Mouse (Mus musculus): ENCODE measurements around the gene Wdr13. TPM values are rescaled to one million over a fixed set of nuclear protein-coding genes. Genes with fewer than 3 reads are reported as not detected.
"Not testable (repeated sequence)": the region's sequence is repeated elsewhere in the genome, so short reads cannot be mapped to it uniquely, and the experiment has no call there.

Wdr13 gene
- total RNA-seq, 2 experiments from 2014 or later = 208 to 235 TPM

DNA sequence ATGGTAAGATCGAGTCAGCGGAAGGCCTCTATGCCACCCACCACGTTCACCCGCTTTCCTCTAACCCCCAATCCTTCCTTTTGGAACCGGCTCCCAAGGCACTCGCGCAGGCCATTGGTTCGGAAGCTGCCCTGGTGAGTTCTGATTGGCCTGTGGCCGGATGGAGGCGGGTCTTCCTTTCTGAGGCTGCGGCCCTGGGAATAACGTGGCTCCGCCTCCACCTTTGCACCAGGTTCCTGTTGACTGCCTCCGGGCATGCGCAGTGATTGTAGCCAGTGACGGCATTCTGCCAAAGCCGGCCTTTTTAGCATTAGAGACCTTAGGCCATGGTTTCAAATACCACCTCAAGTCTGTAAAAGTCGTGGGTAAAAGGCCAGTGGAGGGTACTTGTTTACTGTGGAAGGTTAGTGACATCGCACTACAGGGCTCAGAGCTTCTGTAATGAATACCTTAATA lies 35.9 kb downstream of the Wdr13 start:
- Histone ChIP-seq H3K27ac (peak overlapping the region; percentile 97), H3K4me3 (peak overlapping the region; percentile 49)
- TF ChIP-seq CTCF (conservative IDR thresholded peaks at IDR 0.05) = no peak
- peak; percentile 92 to 97 for DNase-seq (ENCODE audit: low spot score in 2 of 2)

DNA sequence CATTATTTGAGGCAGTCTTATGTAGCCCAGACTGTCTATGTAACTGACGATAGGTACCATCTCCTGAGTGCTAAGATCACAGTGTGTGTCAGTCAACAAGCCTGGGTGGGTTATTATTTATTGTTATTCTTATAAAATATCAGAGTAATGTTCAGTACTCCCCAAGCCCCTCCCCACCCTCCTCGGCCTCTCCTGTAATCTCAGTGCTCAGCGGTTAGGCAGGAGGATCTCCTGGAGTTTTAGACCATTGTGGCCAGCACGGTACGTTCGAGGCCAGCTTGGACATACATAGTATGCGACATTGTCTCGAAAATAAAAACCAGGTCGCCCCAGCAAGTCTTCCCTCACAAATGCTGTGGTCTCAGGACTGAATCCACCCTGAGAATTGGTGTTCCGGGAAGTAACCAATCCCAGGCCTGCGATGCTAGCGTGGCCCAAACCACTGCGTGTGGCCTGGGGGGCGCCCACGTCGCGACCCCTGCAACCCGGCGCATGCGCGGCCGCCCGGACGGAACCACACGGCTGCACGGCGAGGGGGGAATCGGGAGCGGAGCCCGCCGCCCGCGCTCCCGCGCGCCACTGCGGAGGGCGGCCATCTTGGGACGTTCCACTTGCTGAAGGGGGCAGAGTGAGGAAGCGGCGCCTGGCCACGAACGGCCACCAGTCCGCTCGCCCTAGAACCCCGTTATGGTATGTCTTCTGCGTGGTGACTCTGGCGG lies 36.5 kb downstream of the Wdr13 start:
- Histone ChIP-seq H3K4me3 (peak overlapping the region; percentile 52), H3K27ac (peak overlapping the region; percentile 97)
- peak; percentile 81 to 84 for DNase-seq (ENCODE audit: low spot score in 2 of 2)

DNA sequence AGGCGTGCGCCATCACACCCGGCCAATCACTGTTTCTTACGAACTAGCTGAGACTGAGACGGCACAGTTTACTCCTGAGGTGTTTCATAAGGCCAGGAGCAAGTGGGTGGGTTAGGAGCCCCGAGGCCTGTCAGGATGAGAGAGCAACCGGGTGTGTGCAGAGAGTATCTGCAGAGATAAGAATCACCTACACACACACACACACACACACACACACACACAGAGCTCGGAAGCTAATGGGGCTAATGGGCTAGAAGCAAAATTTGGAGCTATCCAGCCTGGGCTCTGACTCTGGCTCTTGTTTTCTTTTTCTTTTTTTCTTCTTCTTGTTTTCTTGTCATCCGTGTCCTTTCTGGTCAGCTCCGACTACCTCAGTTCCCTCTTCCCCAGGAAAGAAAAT lies 37.1 kb downstream of the Wdr13 start:
- no peak for DNase-seq (ENCODE audit: low spot score in 2 of 2)
- Histone ChIP-seq H3K4me3 (peak overlapping the region; percentile 52), H3K27ac (peak overlapping the region; percentile 80; the same call in 1 of the 2 replicates)
- no peak for TF ChIP-seq CTCF (conservative IDR thresholded peaks at IDR 0.05)

DNA sequence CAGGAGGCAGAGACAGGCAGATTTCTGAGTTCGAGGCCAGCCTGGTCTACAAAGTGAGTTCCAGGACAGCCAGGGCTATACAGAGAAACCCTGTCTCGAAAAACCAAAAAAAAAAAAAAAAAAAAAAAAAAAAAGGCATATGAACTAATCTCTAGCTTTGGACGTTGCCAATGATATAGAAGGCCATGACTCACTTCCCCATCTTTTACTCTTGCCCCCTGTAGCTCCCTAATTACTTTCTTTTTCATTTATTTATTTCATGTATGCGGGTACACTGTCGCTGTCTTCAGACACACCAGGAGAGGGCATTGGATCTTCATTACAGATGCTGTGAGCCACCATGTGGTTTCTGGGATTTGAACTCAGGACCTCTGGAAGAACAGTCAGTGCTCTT lies 41.7 kb downstream of the Wdr13 start:
- not testable (repeated sequence) for H3K27ac ChIP-seq; H3K4me3 ChIP-seq; DNase-seq (ENCODE audit: low spot score in 2 of 2)

DNA sequence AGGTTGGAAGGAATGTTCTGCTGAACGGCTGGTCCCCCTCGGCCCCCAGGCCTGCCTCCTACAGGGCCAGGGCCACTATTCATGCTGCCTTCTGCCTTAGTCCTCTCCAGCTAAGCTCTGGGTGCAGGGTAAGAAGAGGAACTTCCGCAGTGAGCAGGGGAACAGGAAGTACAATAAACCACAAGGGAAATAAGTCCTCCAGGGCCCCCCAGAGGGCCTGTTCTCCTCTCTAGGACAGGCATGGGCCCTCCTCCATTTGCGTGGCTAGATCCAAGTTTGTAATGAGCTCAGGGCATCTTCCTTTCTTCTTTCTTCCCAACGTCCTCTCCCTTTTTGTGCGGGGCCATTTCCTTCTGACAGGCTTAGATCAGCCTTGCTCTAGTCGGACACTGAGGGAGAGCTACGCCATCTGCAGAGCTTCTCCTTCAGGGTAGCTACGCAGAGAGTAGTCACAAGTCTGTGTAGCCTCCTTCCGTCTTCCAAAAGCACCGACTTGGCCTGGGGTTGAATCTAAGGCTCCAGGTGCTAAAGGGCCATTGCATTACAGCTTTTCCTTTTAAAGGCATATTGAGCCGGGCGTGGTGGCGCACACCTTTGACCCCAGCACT lies 42.2 kb downstream of the Wdr13 start, which contains the start of gene Was:
TSS of gene Was (minus strand) at position 153 of the 608 bp plus-strand sequence.
- no peak for TF ChIP-seq CTCF (conservative IDR thresholded peaks at IDR 0.05)
- H3K27ac ChIP-seq = no peak within 1 kb of the TSS

DNA sequence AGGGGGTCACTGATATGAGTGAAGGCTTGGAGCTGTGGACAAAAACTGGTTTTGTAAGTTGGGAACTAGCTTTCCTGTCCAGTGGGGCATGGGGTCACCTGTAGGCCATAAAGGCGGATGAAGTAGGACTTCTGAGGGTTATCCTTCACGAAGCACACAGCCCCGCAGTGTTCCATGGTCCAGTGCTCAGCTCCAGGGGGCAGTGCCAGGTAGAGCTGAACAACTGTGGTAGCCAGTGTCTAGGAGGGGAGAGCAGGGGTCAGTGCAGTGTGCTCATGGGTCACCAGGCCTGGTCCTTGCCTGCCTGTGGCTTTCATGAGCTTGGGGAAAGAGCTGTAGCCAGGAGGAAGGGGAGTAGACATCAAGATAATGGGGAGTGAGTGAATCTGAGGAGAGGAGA lies 42.9 kb downstream of the Wdr13 start:
- Histone ChIP-seq H3K27ac (no peak overlapping the region), H3K4me3 (no peak overlapping the region)
- DNase-seq (ENCODE audit: low spot score in 2 of 2) = no peak
- no peak for TF ChIP-seq CTCF (conservative IDR thresholded peaks at IDR 0.05)

More for the DNA sequence above, 42.2 kb downstream of the Wdr13 start, which contains the start of gene Was:
- no peak within 1 kb of the TSS for H3K4me3 ChIP-seq
- no peak for DNase-seq (ENCODE audit: low spot score in 2 of 2)

DNA sequence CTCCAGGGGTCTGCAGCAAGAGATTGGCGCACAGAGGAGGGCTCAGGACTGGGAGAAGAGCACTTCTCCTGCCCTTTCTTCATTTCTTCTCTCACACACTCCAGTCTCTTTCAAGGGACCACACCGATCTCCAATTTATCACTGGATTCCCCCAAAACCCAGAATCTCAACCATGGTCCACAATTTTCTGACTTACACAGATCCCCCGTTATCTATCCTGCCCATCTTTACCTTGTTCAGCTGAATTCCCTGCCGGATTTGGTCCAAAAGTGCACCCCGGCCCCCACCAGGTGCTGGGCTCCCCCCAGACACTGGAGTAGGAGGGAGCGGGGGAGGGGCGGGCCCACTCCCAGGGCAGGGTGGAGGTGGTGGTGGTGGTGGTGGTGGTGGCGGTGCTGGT lies 47.1 kb downstream of the Wdr13 start:
- Histone ChIP-seq H3K4me3 (no peak overlapping the region), H3K27ac (no peak overlapping the region)
- no peak for TF ChIP-seq CTCF (conservative IDR thresholded peaks at IDR 0.05)
- DNase-seq (ENCODE audit: low spot score in 2 of 2) = no peak

DNA sequence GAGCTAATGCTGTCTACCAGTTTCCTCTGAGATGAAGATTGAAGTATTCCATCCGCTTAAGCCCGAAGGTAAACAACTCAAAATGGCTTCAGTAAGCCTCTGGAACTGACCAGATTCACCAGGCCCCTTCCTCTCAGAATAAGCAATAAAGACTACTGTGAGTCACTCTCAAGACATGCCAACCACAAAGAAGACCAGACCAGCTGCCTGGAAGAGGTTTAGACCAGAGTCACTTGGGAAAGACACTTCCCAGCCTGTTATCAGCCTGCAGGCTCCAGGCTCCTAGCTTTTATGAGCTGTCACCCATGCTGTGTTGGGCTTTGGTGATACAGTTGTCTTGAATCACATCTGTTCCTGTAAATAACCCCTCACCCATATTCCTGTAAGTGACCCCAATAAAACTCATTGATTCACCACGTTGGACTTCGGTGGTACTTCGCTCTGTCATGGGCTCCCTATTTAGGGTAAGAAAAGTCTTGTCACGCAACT lies 47.9 kb downstream of the Wdr13 start:
- H3K4me3 ChIP-seq = no peak overlapping the region
- no peak for DNase-seq (ENCODE audit: low spot score in 2 of 2)
- H3K27ac ChIP-seq = no peak overlapping the region
- no peak for TF ChIP-seq CTCF (conservative IDR thresholded peaks at IDR 0.05)

DNA sequence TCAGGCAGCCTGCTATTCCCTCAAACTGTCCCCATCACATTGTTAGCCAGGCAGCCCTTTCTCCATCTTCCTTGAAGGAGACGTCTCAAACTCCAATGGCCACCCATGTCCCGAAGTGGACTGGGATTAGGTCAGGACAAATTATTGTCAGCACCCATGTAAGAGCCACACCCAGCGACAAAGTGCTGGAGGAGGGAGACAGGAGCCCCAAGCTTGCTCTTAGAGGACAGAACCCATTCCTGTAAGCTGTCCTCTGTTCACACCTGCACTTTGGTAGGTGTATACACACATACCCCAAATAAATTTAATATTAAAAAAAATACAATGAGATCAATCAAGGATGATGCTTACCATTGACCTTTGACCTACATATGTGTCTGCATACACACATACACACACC lies 57.6 kb downstream of the Wdr13 start:
- peak overlapping the region; percentile 56 for H3K4me3 ChIP-seq
- no peak for TF ChIP-seq CTCF (conservative IDR thresholded peaks at IDR 0.05)
- peak in 1 of 2 experiments; percentile 9 for DNase-seq (ENCODE audit: low spot score in 2 of 2)

DNA sequence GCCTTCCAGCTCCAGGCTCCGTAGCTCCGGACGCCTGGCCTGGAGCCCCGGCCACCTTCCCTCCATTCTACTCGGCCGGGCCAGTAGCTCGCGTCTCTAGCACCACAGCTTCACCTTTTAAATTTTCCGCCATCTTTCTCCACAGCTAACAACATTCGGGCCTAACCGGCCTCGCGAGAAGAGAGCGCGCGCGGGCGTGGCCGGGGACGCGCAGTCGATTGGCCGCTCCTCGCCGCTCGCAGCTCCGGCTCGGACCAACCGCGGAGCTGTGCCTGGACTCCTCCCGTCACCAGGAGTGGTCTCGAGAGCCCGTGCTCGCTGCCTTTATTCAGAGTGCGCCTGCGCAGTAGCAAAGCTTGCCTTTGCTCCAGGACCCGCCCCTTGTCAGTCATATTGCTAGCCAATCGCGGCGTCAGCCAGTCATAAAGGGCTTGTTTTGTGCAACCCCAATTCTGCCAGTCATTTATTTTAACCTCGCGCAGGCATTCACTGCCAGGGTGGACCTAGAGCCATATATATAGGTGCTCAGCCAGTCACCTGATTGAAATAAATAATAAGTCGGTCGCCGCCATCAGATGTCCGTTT lies 58.2 kb downstream of the Wdr13 start, which contains the start of gene Suv39h1:
TSS of gene Suv39h1 (minus strand) at position 331 of the 585 bp plus-strand sequence.
- Histone ChIP-seq H3K27ac (peak within 1 kb of the TSS; percentile 90), H3K4me3 (peak within 1 kb of the TSS; percentile 57)
- peak; percentile 83 to 95 for DNase-seq (ENCODE audit: low spot score in 2 of 2)
- TF ChIP-seq CTCF (conservative IDR thresholded peaks at IDR 0.05) = no peak

More for the DNA sequence above, 57.6 kb downstream of the Wdr13 start:
- H3K27ac ChIP-seq = peak overlapping the region; percentile 90

DNA sequence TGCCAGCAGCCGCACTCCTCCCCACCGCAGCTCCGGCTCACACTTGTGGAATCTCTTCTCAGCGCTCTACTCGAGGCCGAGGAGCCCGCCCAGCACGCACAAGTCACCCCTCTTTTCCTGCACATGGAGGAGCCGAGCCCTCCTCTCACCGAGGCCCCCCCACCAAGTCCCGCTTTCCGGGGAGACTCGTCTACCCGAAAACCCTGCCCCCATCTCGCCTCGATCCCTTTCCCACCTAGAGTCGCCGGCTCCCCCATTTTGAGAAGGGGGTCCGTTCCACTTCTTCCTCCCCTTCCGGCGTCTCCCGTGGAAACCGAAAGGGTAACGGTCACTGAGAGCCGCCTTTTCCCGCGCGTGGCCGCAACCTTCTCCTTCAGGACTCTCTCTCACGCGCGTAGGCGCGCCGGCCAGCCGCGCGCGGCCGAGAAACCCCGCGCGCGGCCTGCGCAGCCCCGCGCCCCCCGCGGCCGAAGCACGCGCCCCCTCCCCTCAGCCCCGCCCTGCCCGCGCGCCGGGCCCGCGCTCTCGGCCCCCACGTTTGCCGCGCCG lies 58.7 kb downstream of the Wdr13 start:
- Histone ChIP-seq H3K27ac (peak overlapping the region; percentile 57; the same call in 1 of the 2 replicates), H3K4me3 (peak overlapping the region; percentile 57)
- DNase-seq (ENCODE audit: low spot score in 2 of 2) = no peak
- TF ChIP-seq CTCF (conservative IDR thresholded peaks at IDR 0.05) = no peak

Other genes starting within 250 kb of the Wdr13 start
- gene Slc35a2, start 248.9 kb downstream of the Wdr13 start, total RNA-seq (2021) = 10 to 100 TPM; 36.0 to 40.5 TPM
- 10 to 100 TPM; 83.6 to 92.9 TPM for gene Pqbp1, start 233.6 kb downstream of the Wdr13 start, total RNA-seq (2021)
- gene Timm17b, start 233.5 kb downstream of the Wdr13 start, total RNA-seq (2021) = 10 to 100 TPM; 21.4 to 26.3 TPM
- not detected for gene Gm10491, start 225.1 kb downstream of the Wdr13 start, total RNA-seq (2021)
- not detected for gene Gm10490, start 223.3 kb downstream of the Wdr13 start, total RNA-seq (2021)
- 100 to 1,000 TPM; 376 to 404 TPM for gene Pcsk1n, start 213.1 kb downstream of the Wdr13 start, total RNA-seq (2021)
- not detected for gene Eras, start 204.3 kb downstream of the Wdr13 start, total RNA-seq (2021)
- gene Hdac6, start 185.0 kb downstream of the Wdr13 start, total RNA-seq (2021) = 10 to 100 TPM; 49.2 to 51.4 TPM
- gene Gata1, start 154.8 kb downstream of the Wdr13 start, total RNA-seq (2021) = not detected
- under 1 TPM in 1 of 2 experiments, not detected in 1; 0.59 TPM for gene Glod5, start 114.4 kb downstream of the Wdr13 start, total RNA-seq (2021)
- gene Suv39h1, start 58.1 kb downstream of the Wdr13 start, total RNA-seq (2021) = 10 to 100 TPM; 20.2 to 20.3 TPM
- 1 to 10 TPM in 1 of 2 experiments, under 1 TPM in 1; 0.98 to 2.0 TPM for gene Was, start 42.4 kb downstream of the Wdr13 start, total RNA-seq (2021)
- gene Rbm3, start 13.0 kb upstream of the Wdr13 start, total RNA-seq (2021) = 100 to 1,000 TPM; 111 to 133 TPM
- 10 to 100 TPM; 13.5 to 13.6 TPM for gene Tbc1d25, start 43.3 kb upstream of the Wdr13 start, total RNA-seq (2021)
- gene Ebp, start 60.6 kb upstream of the Wdr13 start, total RNA-seq (2021) = 10 to 100 TPM; 28.5 to 32.5 TPM
- gene Porcn, start 73.6 kb upstream of the Wdr13 start, total RNA-seq (2021) = 100 to 1,000 TPM; 102 to 113 TPM
- gene Ftsj1, start 119.5 kb upstream of the Wdr13 start, total RNA-seq (2021) = 10 to 100 TPM; 24.2 to 27.0 TPM
- 1 to 10 TPM; 5.0 to 7.6 TPM for gene Slc38a5, start 138.2 kb upstream of the Wdr13 start, total RNA-seq (2021)
- not detected for gene Ssxb10, start 194.5 kb upstream of the Wdr13 start, total RNA-seq (2021)
- not detected for gene Ssxb9, start 234.1 kb upstream of the Wdr13 start, total RNA-seq (2021)

All from layer of hippocampus, adult 2 months (tissue).